Mouse (Mus musculus): ENCODE results near the gene Aknad1. TPM values are rescaled to one million over a fixed set of nuclear protein-coding genes. Genes with fewer than 3 reads are reported as not detected.

Aknad1 gene
- polyA plus RNA-seq, 1 experiment: 1.3 TPM

DNA sequence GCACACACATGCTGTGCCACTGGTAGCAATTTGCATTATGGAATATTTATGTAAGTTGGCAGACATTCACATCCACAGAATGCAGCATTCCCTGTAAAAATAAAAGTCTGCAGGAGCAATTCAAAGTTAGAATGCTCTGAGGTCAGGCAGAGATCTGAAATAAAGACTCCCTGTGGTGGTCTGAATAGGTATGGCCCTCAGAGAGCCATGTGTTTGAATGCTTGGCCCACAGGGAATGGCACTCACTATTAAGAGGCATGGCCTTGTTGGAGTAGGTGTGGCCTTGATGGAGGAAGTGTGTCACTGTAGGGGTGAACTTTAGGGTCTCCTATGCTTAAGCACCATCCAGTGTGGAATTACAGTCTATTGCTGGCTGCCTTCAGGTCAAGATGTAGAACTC lies 53.0 kb downstream of the Aknad1 start:
- H3K4me3 ChIP-seq (replicated peaks; ENCODE audit: control insufficient read depth, low read depth, low read length): no peak overlapping the region
- TF ChIP-seq POLR2A (IDR thresholded peaks at IDR 0.05; ENCODE audit: borderline replicate concordance, control insufficient read depth, low read depth, low read length) (no peak), CTCF (IDR thresholded peaks at IDR 0.05; ENCODE audit: control insufficient read depth, insufficient read depth, low read length) (no peak)
- no peak overlapping the region for H3K27ac ChIP-seq (ENCODE audit: control insufficient read depth, insufficient read depth, low read depth, low read length, poor library complexity)
- H3K4me1 ChIP-seq (ENCODE audit: control insufficient read depth, insufficient read depth, low read length): peaks cover 2% of the 10 kb centered on the region; the same call in 1 of the 2 replicates

DNA sequence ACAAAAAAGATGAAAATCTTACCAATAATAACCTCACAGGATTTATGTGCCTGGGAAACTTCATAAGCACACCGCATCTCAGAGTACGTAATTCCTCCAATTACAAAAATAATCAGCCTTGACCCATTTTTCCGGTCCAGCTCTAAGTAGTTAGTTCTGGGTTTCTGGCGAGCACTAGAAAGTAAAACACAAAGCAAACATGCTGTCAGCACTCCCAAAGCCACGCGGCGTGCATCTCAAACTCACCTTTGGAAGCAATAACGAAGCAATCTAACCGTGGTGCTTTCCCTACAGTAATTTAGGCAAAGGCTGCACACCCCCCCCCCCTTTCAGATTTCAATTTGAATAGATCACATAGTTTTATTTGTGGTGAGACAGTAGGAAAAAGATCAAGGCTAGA lies 55.3 kb downstream of the Aknad1 start:
- H3K4me3 ChIP-seq (replicated peaks; ENCODE audit: control insufficient read depth, low read depth, low read length): no peak overlapping the region
- no peak overlapping the region for H3K27ac ChIP-seq (ENCODE audit: control insufficient read depth, insufficient read depth, low read depth, low read length, poor library complexity)
- peaks cover 3% of the 10 kb centered on the region; the same call in 1 of the 2 replicates for H3K4me1 ChIP-seq (ENCODE audit: control insufficient read depth, insufficient read depth, low read length)
- 93% methylated on average over 9 of the region's 9 CpGs for WGBS
- no peak for TF ChIP-seq CTCF (IDR thresholded peaks at IDR 0.05; ENCODE audit: control insufficient read depth, insufficient read depth, low read length)
- TF ChIP-seq POLR2A (IDR thresholded peaks at IDR 0.05; ENCODE audit: borderline replicate concordance, control insufficient read depth, low read depth, low read length): no peak

GRCm38 (mm10) chr3:108795554-108796299 lies 56.3 kb downstream of the Aknad1 start:
- Histone ChIP-seq H3K4me3 (replicated peaks; ENCODE audit: control insufficient read depth, low read depth, low read length) (no peak overlapping the region), H3K4me1 (ENCODE audit: control insufficient read depth, insufficient read depth, low read length) (peaks cover 3% of the 10 kb centered on the region; the same call in 1 of the 2 replicates), H3K27ac (ENCODE audit: control insufficient read depth, insufficient read depth, low read depth, low read length, poor library complexity) (no peak overlapping the region)
- 64% methylated on average over 7 of the region's 7 CpGs for WGBS
- TF ChIP-seq POLR2A (IDR thresholded peaks at IDR 0.05; ENCODE audit: borderline replicate concordance, control insufficient read depth, low read depth, low read length): no peak
- no peak for TF ChIP-seq CTCF (IDR thresholded peaks at IDR 0.05; ENCODE audit: control insufficient read depth, insufficient read depth, low read length)

GRCm38 (mm10) chr3:108796386-108796785 lies 56.9 kb downstream of the Aknad1 start:
- Histone ChIP-seq H3K27ac (ENCODE audit: control insufficient read depth, insufficient read depth, low read depth, low read length, poor library complexity) (peak overlapping the region; percentile 51), H3K4me3 (replicated peaks; ENCODE audit: control insufficient read depth, low read depth, low read length) (no peak overlapping the region), H3K4me1 (ENCODE audit: control insufficient read depth, insufficient read depth, low read length) (peaks cover 3% of the 10 kb centered on the region; the same call in 1 of the 2 replicates)
- TF ChIP-seq CTCF (IDR thresholded peaks at IDR 0.05; ENCODE audit: control insufficient read depth, insufficient read depth, low read length): no peak
- no peak for TF ChIP-seq POLR2A (IDR thresholded peaks at IDR 0.05; ENCODE audit: borderline replicate concordance, control insufficient read depth, low read depth, low read length)
- 82% methylated on average over 4 of the region's 4 CpGs for WGBS

DNA sequence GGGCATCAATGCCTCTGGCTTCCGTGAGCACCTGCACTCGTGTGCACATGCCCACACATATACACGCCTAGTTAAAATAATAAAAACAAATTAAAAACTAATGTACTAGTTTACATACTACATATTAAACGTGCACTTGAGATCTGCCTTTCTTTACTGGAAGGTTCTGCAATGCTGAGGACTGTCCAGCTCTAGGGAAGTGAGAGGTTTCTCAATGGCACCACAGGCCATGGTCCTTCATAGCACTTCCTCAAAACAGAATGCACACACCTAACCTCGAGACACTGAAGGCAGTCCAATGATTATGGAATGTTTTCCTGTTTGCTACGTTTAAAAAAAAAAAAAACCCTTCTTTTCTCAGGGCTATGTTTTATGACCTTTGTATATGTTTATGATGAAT lies 58.3 kb downstream of the Aknad1 start:
- Histone ChIP-seq H3K27ac (ENCODE audit: control insufficient read depth, insufficient read depth, low read depth, low read length, poor library complexity) (no peak overlapping the region; the same call in 1 of the 2 replicates), H3K4me3 (replicated peaks; ENCODE audit: control insufficient read depth, low read depth, low read length) (no peak overlapping the region), H3K4me1 (ENCODE audit: control insufficient read depth, insufficient read depth, low read length) (peaks cover 3% of the 10 kb centered on the region; the same call in 1 of the 2 replicates)
- WGBS: 47% methylated on average over 6 of the region's 6 CpGs
- TF ChIP-seq CTCF (IDR thresholded peaks at IDR 0.05; ENCODE audit: control insufficient read depth, insufficient read depth, low read length) (no peak), POLR2A (IDR thresholded peaks at IDR 0.05; ENCODE audit: borderline replicate concordance, control insufficient read depth, low read depth, low read length) (no peak)

- Histone ChIP-seq H3K4me1 (ENCODE audit: control insufficient read depth, insufficient read depth, low read length) (peaks cover 3% of the 10 kb centered on the region; the same call in 1 of the 2 replicates), H3K27ac (ENCODE audit: control insufficient read depth, insufficient read depth, low read depth, low read length, poor library complexity) (no peak overlapping the region), H3K4me3 (replicated peaks; ENCODE audit: control insufficient read depth, low read depth, low read length) (no peak overlapping the region)
- TF ChIP-seq POLR2A (IDR thresholded peaks at IDR 0.05; ENCODE audit: borderline replicate concordance, control insufficient read depth, low read depth, low read length) (no peak), CTCF (IDR thresholded peaks at IDR 0.05; ENCODE audit: control insufficient read depth, insufficient read depth, low read length) (no peak)
- 70% methylated on average over 2 of the region's 2 CpGs for WGBS
These were observed 58.9 kb downstream of the Aknad1 start for GRCm38 (mm10) chr3:108798375-108798774.

DNA sequence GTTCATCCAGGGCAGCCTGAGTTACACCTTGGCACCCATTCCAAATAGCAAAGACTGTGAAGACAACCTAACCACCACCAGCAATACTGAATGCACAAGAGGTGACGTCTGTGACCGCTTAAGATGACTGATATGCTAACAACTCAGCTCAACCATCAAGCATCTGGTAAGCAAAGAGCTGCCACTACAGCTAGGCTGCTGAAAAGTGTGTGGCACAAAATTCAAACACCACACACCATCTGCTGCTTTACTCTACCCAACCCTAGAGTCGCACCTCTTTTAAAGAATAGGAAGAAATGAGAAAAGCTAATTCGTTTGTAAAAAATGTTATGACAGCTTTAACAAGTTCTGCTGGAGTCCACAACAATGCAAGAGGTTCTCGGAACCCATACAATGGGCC lies 66.2 kb downstream of the Aknad1 start:
- Histone ChIP-seq H3K27ac (ENCODE audit: control insufficient read depth, insufficient read depth, low read depth, low read length, poor library complexity) (no peak overlapping the region), H3K4me3 (replicated peaks; ENCODE audit: control insufficient read depth, low read depth, low read length) (no peak overlapping the region), H3K4me1 (ENCODE audit: control insufficient read depth, insufficient read depth, low read length) (no peaks in the 10 kb centered on the region; the same call in 1 of the 2 replicates)
- 88% methylated on average over 5 of the region's 5 CpGs for WGBS
- no peak for TF ChIP-seq POLR2A (IDR thresholded peaks at IDR 0.05; ENCODE audit: borderline replicate concordance, control insufficient read depth, low read depth, low read length)

- Histone ChIP-seq H3K27ac (ENCODE audit: control insufficient read depth, insufficient read depth, low read depth, low read length, poor library complexity) (no peak overlapping the region), H3K4me3 (replicated peaks; ENCODE audit: control insufficient read depth, low read depth, low read length) (no peak overlapping the region), H3K4me1 (ENCODE audit: control insufficient read depth, insufficient read depth, low read length) (no peaks in the 10 kb centered on the region; the same call in 1 of the 2 replicates)
- WGBS: 83% methylated on average over 4 of the region's 4 CpGs
- no peak for TF ChIP-seq POLR2A (IDR thresholded peaks at IDR 0.05; ENCODE audit: borderline replicate concordance, control insufficient read depth, low read depth, low read length)
- no peak for TF ChIP-seq CTCF (IDR thresholded peaks at IDR 0.05; ENCODE audit: control insufficient read depth, insufficient read depth, low read length)
These were observed 71.3 kb downstream of the Aknad1 start for GRCm38 (mm10) chr3:108810747-108811263.
